Mouse (Mus musculus) MEL (cell line): ENCODE measurements at regions not wholly inside any gene's neighbourhood (a gene's known extent, or its start where the extent isn't known, plus 50 kb on each side); places are given as distances from the start of the nearest gene placed in this dataset.

Experiments used
- DNase-seq: peaks from one replicate; pipeline ENCODE4 v3.0.0; 2011; ENCODE audit warnings: low read depth, low spot score
- H3K27ac ChIP-seq: 2 replicates; pipeline ENCODE4 v1.5.1; 2012; ENCODE audit warnings: low read depth, mild to moderate bottlenecking, control low read depth, low read length, moderate library complexity; ENCODE audit not compliant: control insufficient read depth
- H3K27me3 ChIP-seq, 2 experiments: fragments of 150-350 bp in 1 of 2; sonication (generic) in 1 of 2; 2 replicates each; pipeline ENCODE4 v1.6.1; 2012; ENCODE audit warnings: low read length in 2 of 2, mild to moderate bottlenecking in 2 of 2, improper control_type of control experiment in 1 of 2, moderate library complexity in 1 of 2; ENCODE audit not compliant: insufficient read depth in 2 of 2, control insufficient read depth in 1 of 2
- H3K36me3 ChIP-seq, 2 experiments: 2 replicates each; pipeline ENCODE4 v1.6.1; 2012 to 2014; ENCODE audit warnings: low read length in 2 of 2, improper control_type of control experiment in 1 of 2, inconsistent platforms in 1 of 2, mild to moderate bottlenecking in 1 of 2; ENCODE audit not compliant: insufficient read depth in 2 of 2, control insufficient read depth in 1 of 2
- H3K4me1 ChIP-seq, 2 experiments: fragments of 150-350 bp in 1 of 2; sonication (generic) in 1 of 2; 2 replicates each; pipeline ENCODE4 v1.6.1; 2012; ENCODE audit warnings: low read length in 2 of 2, improper control_type of control experiment in 1 of 2, mild to moderate bottlenecking in 1 of 2; ENCODE audit not compliant: insufficient read depth in 2 of 2, control insufficient read depth in 1 of 2
- H3K4me3 ChIP-seq, 2 experiments: fragments of 150-350 bp in 1 of 2; sonication (generic) in 1 of 2; 2 replicates each; pipeline ENCODE4 v1.5.1; 2012; ENCODE audit warnings: low read depth in 2 of 2, low read length in 2 of 2, mild to moderate bottlenecking in 2 of 2, moderate library complexity in 2 of 2, control low read depth in 1 of 2, improper control_type of control experiment in 1 of 2; ENCODE audit not compliant: control insufficient read depth in 1 of 2, insufficient read depth in 1 of 2
- H3K79me2 ChIP-seq: 2 replicates; pipeline ENCODE4 v1.6.1; 2012; ENCODE audit warnings: mild to moderate bottlenecking, low read length, moderate library complexity; ENCODE audit not compliant: control insufficient read depth, poor library complexity, insufficient read depth
- H3K9ac ChIP-seq: 2 replicates; pipeline ENCODE4 v1.6.1; 2012; ENCODE audit warnings: low read depth, mild to moderate bottlenecking, control low read depth, low read length, moderate library complexity; ENCODE audit not compliant: control insufficient read depth, poor library complexity, severe bottlenecking
- H3K9me3 ChIP-seq: fragments of 150-350 bp; sonication (generic); replicated peaks from 2 replicates; pipeline ENCODE4 v1.6.1; 2012; ENCODE audit warnings: mild to moderate bottlenecking, low read length, improper control_type of control experiment, moderate library complexity; ENCODE audit not compliant: insufficient read depth
- E2F4 ChIP-seq: IDR thresholded peaks from 2 replicates; pipeline ENCODE4 v1.6.1; 2011; ENCODE audit warnings: low read depth, low read length, improper control_type of control experiment, borderline replicate concordance
- ELF1 ChIP-seq: IDR thresholded peaks from 2 replicates; pipeline ENCODE4 v1.6.1; 2014; ENCODE audit warnings: low read depth, mild to moderate bottlenecking, inconsistent platforms, low read length, improper control_type of control experiment, moderate library complexity
- EP300 ChIP-seq, 2 experiments: IDR thresholded peaks; 2 replicates each; pipeline ENCODE4 v1.6.1; 2011; ENCODE audit warnings: improper control_type of control experiment in 2 of 2, low read length in 2 of 2, low read depth in 1 of 2, mild to moderate bottlenecking in 1 of 2
- ETS1 ChIP-seq: IDR thresholded peaks from 2 replicates; pipeline ENCODE4 v1.6.1; 2012; ENCODE audit warnings: low read depth, mild to moderate bottlenecking, inconsistent platforms, low read length, improper control_type of control experiment, moderate library complexity
- JUND ChIP-seq: IDR thresholded peaks from 2 replicates; pipeline ENCODE4 v1.6.1; 2011; ENCODE audit warnings: low read depth, mild to moderate bottlenecking, improper control_type of control experiment, low read length
- MAZ ChIP-seq: IDR thresholded peaks from 2 replicates; pipeline ENCODE4 v1.6.1; 2012; ENCODE audit warnings: low read depth, mild to moderate bottlenecking, inconsistent platforms, low read length, improper control_type of control experiment
- MXI1 ChIP-seq: IDR thresholded peaks from 2 replicates; pipeline ENCODE4 v1.6.1; 2011; ENCODE audit warnings: mild to moderate bottlenecking, low read depth, low read length, improper control_type of control experiment
- NRF1 ChIP-seq: IDR thresholded peaks from 2 replicates; pipeline ENCODE4 v1.6.1; 2014; ENCODE audit warnings: low read depth, mild to moderate bottlenecking, inconsistent platforms, low read length, improper control_type of control experiment, moderate library complexity; ENCODE audit not compliant: poor library complexity, insufficient read depth, severe bottlenecking
- POLR2AphosphoS2 ChIP-seq: IDR thresholded peaks from 2 replicates; pipeline ENCODE4 v1.6.1; 2011; ENCODE audit warnings: low read length, improper control_type of control experiment
- SMC3 ChIP-seq: IDR thresholded peaks from 2 replicates; pipeline ENCODE4 v1.6.1; 2011; ENCODE audit warnings: low read depth, low read length, improper control_type of control experiment
- TAL1 ChIP-seq: IDR thresholded peaks from 2 replicates; pipeline ENCODE4 v1.6.1; 2012; ENCODE audit warnings: mild to moderate bottlenecking, inconsistent platforms, low read length, moderate library complexity, mixed read lengths
- TBP ChIP-seq: IDR thresholded peaks from 2 replicates; pipeline ENCODE4 v1.8.0; 2011; ENCODE audit warnings: low read depth, low read length, improper control_type of control experiment

DNA sequence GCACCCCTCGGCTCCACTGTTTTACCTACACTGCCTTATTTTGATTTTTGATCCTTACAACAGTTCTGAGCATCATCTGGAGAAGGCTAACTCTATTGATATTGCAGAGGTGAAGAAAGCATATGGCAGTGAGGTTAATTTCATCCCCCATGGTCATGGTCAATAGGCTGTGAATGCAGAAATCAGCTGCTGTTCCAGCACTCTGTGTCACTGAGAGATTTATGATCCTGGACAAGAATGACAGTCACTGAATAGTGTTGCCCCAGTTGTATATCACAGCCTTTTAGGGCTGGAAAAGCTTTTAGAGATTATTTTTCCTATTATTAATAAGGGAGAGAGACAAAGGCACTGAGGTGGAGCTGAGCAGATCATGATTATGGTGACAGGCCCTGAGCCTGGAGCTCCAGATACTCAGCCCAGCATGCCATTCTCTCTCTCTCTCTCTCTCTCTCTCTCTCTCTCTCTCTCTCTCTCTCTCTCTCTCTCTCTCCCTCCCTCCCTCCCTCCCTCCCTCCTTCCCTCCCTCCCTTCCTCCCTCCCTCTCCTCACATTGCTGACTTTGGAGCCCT lies 128.5 kb upstream of the Arhgap20 start:
- TF ChIP-seq MXI1 = no peak
- TF ChIP-seq, all 39 proteins: peak for 0
- no peak for DNase-seq
- no peaks in the 10 kb centered on the region for H3K36me3 ChIP-seq
- H3K9ac ChIP-seq = no peak overlapping the region
- H3K79me2 ChIP-seq = no peaks in the 10 kb centered on the region
- no peak overlapping the region for H3K4me3 ChIP-seq
- no peaks in the 10 kb centered on the region; a peak in 1 of 4 replicates for H3K27me3 ChIP-seq
- H3K4me1 ChIP-seq = no peaks in the 10 kb centered on the region
- H3K27ac ChIP-seq = no peak overlapping the region
- H3K9me3 ChIP-seq = no peaks in the 10 kb centered on the region

DNA sequence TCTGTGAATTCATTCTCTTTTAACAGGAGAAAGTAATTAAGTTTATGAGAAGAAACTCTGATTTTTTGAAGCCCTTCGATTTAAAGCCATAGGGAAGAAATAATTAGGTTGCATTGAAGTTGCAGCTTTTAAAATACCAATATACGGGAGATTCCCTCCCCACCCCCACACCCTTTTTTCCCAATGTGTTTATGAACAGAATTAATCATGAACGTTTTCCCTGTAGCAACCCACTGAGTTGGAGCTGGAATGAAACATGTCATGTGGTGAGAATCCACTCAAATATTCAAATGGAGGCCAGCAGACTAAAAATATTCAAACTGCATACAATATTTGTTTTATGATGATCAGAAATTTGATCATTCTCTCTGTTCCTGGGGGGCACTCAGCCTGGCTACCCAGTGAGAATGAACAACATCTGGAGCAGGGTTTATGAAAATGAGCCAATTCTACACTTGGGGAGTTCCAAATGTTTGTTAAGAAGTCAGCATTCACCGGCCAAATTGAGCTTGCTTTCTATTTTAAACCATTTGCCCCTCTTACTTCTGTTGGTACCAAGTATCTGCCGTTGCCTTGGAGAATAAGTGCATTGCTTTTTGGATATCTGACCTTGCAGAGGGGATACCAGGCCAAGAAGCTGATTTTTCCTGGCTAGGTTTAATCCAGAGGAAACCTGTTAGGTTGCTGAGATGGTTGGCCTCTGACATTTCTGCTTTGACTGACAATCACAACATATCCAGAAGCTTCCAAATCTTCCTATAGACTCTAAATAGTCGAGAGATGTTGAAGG lies 127.8 kb upstream of the Arhgap20 start:
- no peak for DNase-seq
- no peaks in the 10 kb centered on the region for H3K79me2 ChIP-seq
- H3K4me3 ChIP-seq = no peak overlapping the region
- H3K9me3 ChIP-seq = no peaks in the 10 kb centered on the region
- no peaks in the 10 kb centered on the region; a peak in 1 of 4 replicates for H3K27me3 ChIP-seq
- no peaks in the 10 kb centered on the region for H3K36me3 ChIP-seq
- no peak overlapping the region for H3K9ac ChIP-seq
- no peak for TF ChIP-seq SMC3
- no peaks in the 10 kb centered on the region for H3K4me1 ChIP-seq
- H3K27ac ChIP-seq = no peak overlapping the region

DNA sequence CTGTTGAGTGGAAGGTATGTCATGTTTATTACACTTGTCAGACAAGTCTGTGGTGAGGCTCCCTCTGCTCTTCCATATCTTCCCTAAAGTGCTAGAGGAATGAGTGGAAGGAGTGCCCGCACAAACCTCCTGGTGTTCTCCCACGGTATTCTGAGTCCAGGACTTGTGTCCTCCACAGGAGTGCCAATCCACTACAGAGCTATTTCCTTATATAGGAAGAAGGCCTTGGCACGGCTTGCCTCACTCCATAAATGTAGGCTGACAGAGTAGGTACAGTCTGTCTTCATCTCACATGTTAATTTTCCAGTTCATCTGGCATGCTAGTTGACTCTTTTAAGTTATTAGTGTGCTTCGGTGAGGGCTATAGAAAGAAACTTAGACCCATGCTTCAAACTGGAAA lies 123.4 kb upstream of the Arhgap20 start:
- H3K27me3 ChIP-seq = no peaks in the 10 kb centered on the region; a peak in 2 of 4 replicates
- H3K4me3 ChIP-seq = no peak overlapping the region
- no peaks in the 10 kb centered on the region for H3K9me3 ChIP-seq
- no peak overlapping the region for H3K9ac ChIP-seq
- no peaks in the 10 kb centered on the region for H3K79me2 ChIP-seq
- TF ChIP-seq E2F4 (no peak), JUND (no peak), POLR2AphosphoS2 (no peak), NRF1 (no peak), ETS1 (no peak), TAL1 (no peak), ELF1 (no peak), TBP (no peak), MAZ (no peak), EP300 (IDR thresholded peaks at IDR 0.05; ENCODE audit: low read depth in 1 of 2, low read length in 2 of 2) (no peak)
- no peaks in the 10 kb centered on the region for H3K4me1 ChIP-seq
- no peaks in the 10 kb centered on the region for H3K36me3 ChIP-seq
- no peak overlapping the region for H3K27ac ChIP-seq
- no peak for DNase-seq
